Mouse (Mus musculus): ENCODE results near the gene Tle4.

Gene Tle4

GRCm38 (mm10) chr19:14591809-14592535 lies 5.9 kb downstream of the Tle4 start:
- no peak for DNase-seq (ENCODE audit: low spot score in 2 of 2)

- DNase-seq (ENCODE audit: low spot score in 2 of 2), result no peak
Observed at GRCm38 (mm10) chr19:14590154-14590553, 7.7 kb downstream of the Tle4 start.

- no peak for DNase-seq (ENCODE audit: low spot score in 2 of 2)
Observed at GRCm38 (mm10) chr19:14588221-14589123, 9.4 kb downstream of the Tle4 start.

GRCm38 (mm10) chr19:14586171-14586570 lies 11.7 kb downstream of the Tle4 start:
- peak; percentile 35 to 58 for DNase-seq (ENCODE audit: low spot score in 2 of 2)

- no peak for DNase-seq (ENCODE audit: low spot score in 2 of 2)
Observed at GRCm38 (mm10) chr19:14585731-14586130, 12.1 kb downstream of the Tle4 start.

- DNase-seq (ENCODE audit: low spot score in 2 of 2), result no peak
Observed at GRCm38 (mm10) chr19:14585235-14585634, 12.6 kb downstream of the Tle4 start.

GRCm38 (mm10) chr19:14578698-14579097 lies 19.2 kb downstream of the Tle4 start:
- no peak for DNase-seq (ENCODE audit: low spot score in 2 of 2)

- DNase-seq (ENCODE audit: low spot score in 2 of 2), result no peak
Observed at GRCm38 (mm10) chr19:14578016-14578415, 19.8 kb downstream of the Tle4 start.

- DNase-seq (ENCODE audit: low spot score in 2 of 2), result no peak
Observed at GRCm38 (mm10) chr19:14576311-14576710, 21.5 kb downstream of the Tle4 start.

GRCm38 (mm10) chr19:14568879-14569278 lies 29.0 kb downstream of the Tle4 start:
- no peak for DNase-seq (ENCODE audit: low spot score in 2 of 2)

- DNase-seq (ENCODE audit: low spot score in 2 of 2), result no peak
Observed at GRCm38 (mm10) chr19:14567081-14567480, 30.8 kb downstream of the Tle4 start.

- no peak for DNase-seq (ENCODE audit: low spot score in 2 of 2)
Observed at GRCm38 (mm10) chr19:14566564-14567021, 31.3 kb downstream of the Tle4 start.

GRCm38 (mm10) chr19:14565424-14566069 lies 32.3 kb downstream of the Tle4 start:
- no peak for DNase-seq (ENCODE audit: low spot score in 2 of 2)

- no peak for DNase-seq (ENCODE audit: low spot score in 2 of 2)
Observed at GRCm38 (mm10) chr19:14563273-14563959, 34.4 kb downstream of the Tle4 start.

- DNase-seq (ENCODE audit: low spot score in 2 of 2), result no peak
Observed at GRCm38 (mm10) chr19:14547871-14548270, 50.0 kb downstream of the Tle4 start.

GRCm38 (mm10) chr19:14547133-14547842 lies 50.6 kb downstream of the Tle4 start:
- no peak for DNase-seq (ENCODE audit: low spot score in 2 of 2)

GRCm38 (mm10) chr19:14545485-14545884 lies 52.4 kb downstream of the Tle4 start:
- DNase-seq (ENCODE audit: low spot score in 2 of 2), result no peak

GRCm38 (mm10) chr19:14543305-14543704 lies 54.5 kb downstream of the Tle4 start:
- no peak for DNase-seq (ENCODE audit: low spot score in 2 of 2)

GRCm38 (mm10) chr19:14540678-14541077 lies 57.2 kb downstream of the Tle4 start:
- no peak for DNase-seq (ENCODE audit: low spot score in 2 of 2)

GRCm38 (mm10) chr19:14536676-14537075 lies 61.2 kb downstream of the Tle4 start:
- no peak for DNase-seq (ENCODE audit: low spot score in 2 of 2)

GRCm38 (mm10) chr19:14534447-14534846 lies 63.4 kb downstream of the Tle4 start:
- no peak for DNase-seq (ENCODE audit: low spot score in 2 of 2)

Measured in heart, adult 9 months (tissue).